Mouse (Mus musculus) bone marrow macrophage, adult 2 months (primary cell): ENCODE results near the gene Khsrp. TPM values are rescaled to one million over a fixed set of nuclear protein-coding genes. Genes with fewer than 3 reads are reported as not detected.
A peak's percentile ranks its signal among the peaks of the same experiment; 100 is the strongest.

ENCODE experiments used
- H3K27ac ChIP-seq: 2 replicates; pipeline ENCODE4 v1.5.1; 2012; ENCODE audit warnings: low read depth, low read length; ENCODE audit not compliant: insufficient read depth
- H3K4me1 ChIP-seq: 2 replicates; pipeline ENCODE4 v1.6.1; 2012; ENCODE audit warnings: low read length; ENCODE audit not compliant: control insufficient read depth, insufficient read depth
- H3K4me3 ChIP-seq: 2 replicates; pipeline ENCODE4 v1.5.1; 2012; ENCODE audit warnings: mild to moderate bottlenecking, low read length, moderate library complexity; ENCODE audit not compliant: insufficient read depth
- CTCF ChIP-seq: IDR thresholded peaks from 2 replicates; pipeline ENCODE4 v1.5.1; 2012; ENCODE audit warnings: low read depth, mild to moderate bottlenecking, low read length, moderate library complexity
- POLR2A ChIP-seq: IDR thresholded peaks from 2 replicates; pipeline ENCODE4 v1.6.1; 2012; ENCODE audit warnings: mild to moderate bottlenecking, low read depth, low read length, borderline replicate concordance
- polyA plus RNA-seq: library from polyadenylated mRNA; stranded (reverse); fragments of >200 nt; gene quantifications from 2 replicates; pipeline ENCODE4 v1.2.4, GENCODE M21; 2012; ENCODE audit not compliant: missing spikeins, insufficient read depth, insufficient read length

Khsrp gene
- polyA plus RNA-seq, 1 experiment, result 76.5 TPM

DNA sequence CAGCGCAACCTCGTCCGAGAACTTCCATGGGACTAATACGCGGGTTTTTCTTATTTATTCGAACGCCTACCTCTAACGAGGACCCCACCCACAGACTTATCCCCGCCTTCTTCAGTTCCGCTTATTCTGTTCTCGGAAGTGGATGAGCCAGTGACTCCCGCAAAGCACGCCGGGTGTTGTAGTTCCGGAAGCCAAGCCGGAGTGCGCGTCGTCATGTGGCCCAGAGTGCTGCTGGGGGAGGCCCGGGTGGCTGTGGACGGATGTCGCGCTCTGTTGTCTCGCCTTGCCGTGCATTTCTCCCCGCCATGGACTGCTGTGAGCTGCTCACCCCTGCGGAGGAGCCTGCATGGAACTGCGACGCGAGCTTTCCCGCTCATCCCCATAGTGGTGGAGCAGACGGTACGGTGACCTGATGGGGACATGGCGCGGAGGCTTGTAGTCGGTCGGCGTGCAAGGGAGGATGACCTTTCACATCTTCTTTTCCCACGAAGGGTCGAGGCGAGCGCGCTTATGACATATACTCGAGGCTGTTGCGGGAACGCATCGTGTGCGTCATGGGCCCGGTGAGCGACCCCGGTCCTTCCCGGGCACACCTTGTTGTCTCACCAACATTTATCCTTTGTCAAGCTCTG lies 41.1 kb downstream of the Khsrp start, which contains the start of gene Clpp:
Clpp (plus strand) TSS at position 191 of the 632 bp plus-strand sequence.
- Histone ChIP-seq H3K4me1 (peaks cover 7% of the 10 kb centered on the region), H3K27ac (peak within 1 kb of the TSS; percentile 61), H3K4me3 (peak within 1 kb of the TSS; percentile 99)
- TF ChIP-seq POLR2A (no peak; the same call in 1 of the 2 replicates), CTCF (no peak)

DNA sequence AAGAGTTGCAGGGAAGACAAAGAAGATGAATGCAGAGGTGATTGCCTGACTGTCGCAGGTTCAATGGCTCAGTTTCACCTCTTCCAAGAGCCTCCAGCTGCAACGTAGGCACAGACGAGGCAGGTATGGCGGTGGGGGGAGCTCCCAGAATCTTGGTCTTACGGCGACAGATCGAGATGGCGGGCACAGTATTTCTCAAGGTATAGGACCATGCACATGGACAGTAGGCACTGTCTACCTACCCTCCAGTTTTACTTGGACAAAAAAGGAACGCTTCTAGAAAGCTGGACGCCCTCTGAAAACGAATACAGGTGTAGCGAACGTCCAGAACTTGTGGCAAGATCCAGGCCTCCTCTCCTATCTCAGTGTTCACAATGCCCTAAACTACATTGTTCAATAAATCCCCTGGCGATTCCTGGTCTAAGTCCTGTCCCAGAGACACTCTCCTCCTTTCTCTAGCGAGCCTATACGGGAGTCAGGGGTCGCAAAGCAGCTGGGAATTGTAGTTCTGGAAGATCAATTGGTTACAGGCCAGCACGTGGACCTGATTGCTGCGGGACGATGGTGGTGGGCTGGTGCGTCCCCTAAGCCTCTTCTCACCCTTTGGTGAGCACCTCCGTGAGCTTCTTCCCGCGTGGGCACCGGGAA lies 41.7 kb downstream of the Khsrp start:
- Histone ChIP-seq H3K4me3 (peak overlapping the region; percentile 99), H3K27ac (peak overlapping the region; percentile 46; the same call in 1 of the 2 replicates), H3K4me1 (peaks cover 7% of the 10 kb centered on the region)
- TF ChIP-seq POLR2A, result no peak
- no peak for TF ChIP-seq CTCF

GRCm38 (mm10) chr17:56988921-56989430 lies 42.3 kb downstream of the Khsrp start:
- Histone ChIP-seq H3K4me1 (peaks cover 7% of the 10 kb centered on the region), H3K27ac (no peak overlapping the region), H3K4me3 (no peak overlapping the region)
- no peak for TF ChIP-seq POLR2A

GRCm38 (mm10) chr17:56988441-56988840 lies 42.9 kb downstream of the Khsrp start:
- TF ChIP-seq CTCF (no peak), POLR2A (no peak)
- H3K4me3 ChIP-seq, result no peak overlapping the region
- H3K4me1 ChIP-seq, result peaks cover 7% of the 10 kb centered on the region
- H3K27ac ChIP-seq, result no peak overlapping the region

DNA sequence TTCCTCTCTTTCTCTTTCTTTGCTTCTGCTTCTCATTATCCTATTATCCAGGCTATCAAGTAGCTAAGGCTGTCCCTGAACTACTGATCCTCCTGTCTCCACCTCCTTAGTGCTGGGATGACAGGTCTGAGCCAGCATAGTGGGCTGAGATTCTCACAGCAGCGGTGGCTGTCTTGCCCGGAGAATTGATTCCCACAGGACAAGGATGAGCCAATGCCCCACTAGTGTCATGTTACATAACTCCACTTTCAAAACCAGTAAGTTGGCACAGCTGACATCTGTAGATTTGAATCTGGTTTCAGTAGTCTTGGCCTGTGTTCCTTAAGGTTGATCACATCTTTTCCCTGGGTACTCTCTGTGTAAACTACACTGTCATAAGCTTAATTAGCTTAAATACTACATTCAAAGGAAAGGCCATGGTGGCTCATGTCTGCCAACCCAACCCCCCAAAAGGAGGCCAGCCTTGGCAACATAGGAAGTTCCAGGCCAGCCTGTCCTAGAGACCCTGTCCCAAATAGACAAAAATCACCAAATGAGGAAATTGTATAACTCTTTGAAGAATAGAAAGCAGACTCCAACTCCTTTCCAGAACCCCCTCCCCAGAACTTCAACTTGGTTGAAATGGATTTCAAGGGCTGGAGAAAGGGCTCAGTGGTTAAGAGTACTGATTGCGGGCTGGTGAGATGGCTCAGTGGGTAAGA lies 45.1 kb downstream of the Khsrp start:
- Histone ChIP-seq H3K4me1 (peaks cover 4% of the 10 kb centered on the region), H3K27ac (no peak overlapping the region), H3K4me3 (no peak overlapping the region)
- no peak for TF ChIP-seq CTCF
- TF ChIP-seq POLR2A, result no peak

DNA sequence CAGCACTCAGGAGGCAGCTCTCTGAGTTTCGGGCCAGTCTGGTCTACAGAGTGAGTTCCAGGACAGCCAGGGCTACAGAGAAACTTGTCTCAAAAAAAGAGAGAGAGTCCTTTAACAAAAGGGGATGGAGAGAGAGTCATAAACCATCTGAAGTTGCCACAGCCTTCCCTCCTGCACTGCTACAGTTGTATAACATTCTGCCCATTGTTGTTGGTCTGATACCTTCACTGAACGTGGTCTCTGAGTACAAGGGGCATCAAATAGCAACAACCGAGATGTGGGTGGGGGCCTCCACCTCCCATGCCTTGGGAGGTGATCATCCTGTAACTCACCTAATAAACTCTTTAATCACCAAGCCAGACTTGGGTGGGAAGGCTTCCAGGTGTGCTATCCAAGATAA lies 45.7 kb downstream of the Khsrp start:
- no peak overlapping the region for H3K4me3 ChIP-seq
- H3K4me1 ChIP-seq, result no peaks in the 10 kb centered on the region
- no peak for TF ChIP-seq POLR2A
- no peak for TF ChIP-seq CTCF
- H3K27ac ChIP-seq, result no peak overlapping the region

DNA sequence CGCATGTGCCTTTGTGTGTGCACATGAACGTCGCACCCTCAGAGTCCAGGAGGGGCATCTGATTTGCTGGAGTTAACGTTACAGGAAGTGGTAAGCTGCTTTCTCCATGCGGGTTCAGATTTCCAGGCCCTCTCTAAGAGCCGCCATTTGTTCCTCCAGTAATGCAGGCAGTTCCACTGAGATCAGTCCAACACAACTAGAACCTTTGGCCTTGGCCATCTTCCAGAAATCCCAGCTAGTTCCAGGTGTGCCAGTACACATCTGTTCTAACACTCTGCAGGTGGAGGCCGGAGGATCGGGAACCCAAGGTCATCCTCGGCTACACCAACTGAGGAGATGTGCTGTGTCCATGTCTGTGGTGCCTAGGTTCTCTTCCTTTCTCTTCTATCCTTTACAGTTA lies 46.4 kb downstream of the Khsrp start:
- Histone ChIP-seq H3K4me3 (no peak overlapping the region), H3K27ac (no peak overlapping the region), H3K4me1 (no peaks in the 10 kb centered on the region)
- TF ChIP-seq CTCF, result no peak

- H3K27ac ChIP-seq, result no peak within 1 kb of the TSS
- no peaks in the 10 kb centered on the region for H3K4me1 ChIP-seq
- no peak within 1 kb of the TSS for H3K4me3 ChIP-seq
- no peak for TF ChIP-seq POLR2A
- TF ChIP-seq CTCF, result no peak
Measured at GRCm38 (mm10) chr17:56982013-56982412, 49.3 kb downstream of the Khsrp start, which contains the start of gene Acer1. Gene Acer1, minus strand, starts transcription at chr17:56982126.

GRCm38 (mm10) chr17:56981049-56981448 lies 50.3 kb downstream of the Khsrp start:
- Histone ChIP-seq H3K4me1 (no peaks in the 10 kb centered on the region), H3K27ac (no peak overlapping the region), H3K4me3 (no peak overlapping the region)
- TF ChIP-seq CTCF (no peak), POLR2A (no peak)

DNA sequence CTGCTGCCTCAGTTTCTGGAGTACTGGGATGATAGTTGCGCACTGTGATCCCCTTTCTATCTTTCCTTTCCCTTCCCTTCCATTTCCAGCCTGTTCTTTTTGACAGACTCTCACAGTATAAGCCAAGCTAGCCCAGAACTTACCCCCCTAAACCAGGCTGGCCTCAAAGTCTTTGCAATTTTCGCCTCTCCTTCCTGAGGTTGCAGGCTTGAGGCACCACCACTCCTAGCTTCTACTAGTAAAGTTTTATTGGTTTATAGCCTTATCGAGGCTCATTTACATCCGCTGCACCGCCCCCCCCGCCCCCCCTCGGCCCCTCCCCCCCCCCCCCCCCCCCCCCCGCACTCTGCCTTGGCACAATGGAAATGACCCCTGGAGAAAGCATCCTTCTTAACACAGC lies 51.8 kb downstream of the Khsrp start:
- Histone ChIP-seq H3K4me3 (no peak overlapping the region), H3K27ac (no peak overlapping the region), H3K4me1 (no peaks in the 10 kb centered on the region)
- TF ChIP-seq CTCF (no peak), POLR2A (no peak)
